Mouse (Mus musculus) stomach, postnatal 0 days (tissue): Measurements from ENCODE around the gene Vps26c.

ENCODE experiments used
- CTCF ChIP-seq: IDR thresholded peaks from 2 replicates; pipeline ENCODE4 v1.5.1; 2016; ENCODE audit warnings: antibody characterized with exemption, low read depth, mild to moderate bottlenecking, moderate library complexity
- EP300 ChIP-seq: optimal IDR thresholded peaks from 2 replicates; pipeline ENCODE3; 2016; ENCODE audit warnings: antibody characterized with exemption

- TF ChIP-seq CTCF (no peak), EP300 (no peak)
These were observed 17.9 kb downstream of the Vps26c start for GRCm38 (mm10) chr16:94508769-94509168.
